Mouse (Mus musculus): ENCODE measurements around the gene Clstn1. TPM values are rescaled to one million over a fixed set of nuclear protein-coding genes. Genes with fewer than 3 reads are reported as not detected.
"Not testable (repeated sequence)": the region's sequence is repeated elsewhere in the genome, so short reads cannot be mapped to it uniquely, and the experiment has no call there.

Clstn1 gene
- polyA plus RNA-seq, 1 experiment = 15.4 TPM

DNA sequence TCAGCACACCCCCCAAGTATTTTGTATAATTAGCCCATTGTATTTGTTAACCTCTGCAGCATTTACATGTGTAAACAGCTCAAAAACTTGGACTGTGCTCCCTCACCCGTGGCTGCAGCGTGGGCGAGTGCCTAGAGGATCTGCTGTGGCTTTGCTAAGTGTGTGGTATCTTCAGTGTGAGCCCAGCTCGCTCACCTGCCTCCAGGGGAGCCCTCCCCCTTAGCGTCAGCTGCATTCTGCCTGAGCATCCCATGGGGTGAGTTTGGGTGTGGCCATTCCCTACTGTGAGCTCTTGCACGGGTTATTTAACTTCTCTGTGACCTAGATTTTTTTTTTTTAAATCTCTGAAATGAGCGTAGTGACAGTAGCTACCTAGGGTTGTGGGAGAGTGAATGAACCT lies 16.0 kb downstream of the Clstn1 start:
- 0 out of 2 replicates have a peak, but pooled peaks cover 7% of the 10 kb centered on the region for H3K4me1 ChIP-seq (ENCODE audit: control insufficient read depth, insufficient read depth, insufficient read length, low read length)
- H3K27ac ChIP-seq (replicated peaks; ENCODE audit: low read depth, low read length) = no peak overlapping the region
- H3K4me3 ChIP-seq (ENCODE audit: insufficient read depth, low read depth, low read length) = no peak overlapping the region

- H3K4me3 ChIP-seq (ENCODE audit: insufficient read depth, low read depth, low read length) = no peak overlapping the region
- peaks cover 7% of the 10 kb centered on the region; the same call in 1 of the 2 replicates for H3K4me1 ChIP-seq (ENCODE audit: control insufficient read depth, insufficient read depth, insufficient read length, low read length)
- H3K27ac ChIP-seq (replicated peaks; ENCODE audit: low read depth, low read length) = no peak overlapping the region
Observed at GRCm38 (mm10) chr4:149603860-149604259, 17.6 kb downstream of the Clstn1 start.

DNA sequence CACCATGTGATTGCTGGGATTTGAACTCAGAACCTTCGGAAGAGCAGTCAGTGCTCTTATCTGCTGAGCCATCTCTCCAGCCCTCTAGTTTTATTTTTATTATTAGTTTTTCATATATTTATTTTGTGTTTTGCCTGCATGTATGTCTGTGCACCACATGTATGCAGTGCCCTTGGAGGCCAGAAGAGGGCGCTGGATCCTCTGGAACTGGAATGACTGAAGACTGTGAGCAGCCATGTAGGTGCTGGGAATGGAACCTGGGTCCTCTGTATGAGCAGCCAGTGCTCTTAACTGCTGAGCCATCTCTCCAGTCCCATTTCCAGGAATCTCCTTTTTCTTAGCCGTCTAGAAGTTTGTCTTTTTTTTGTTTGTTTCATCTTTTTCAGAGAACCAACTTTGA lies 18.2 kb downstream of the Clstn1 start:
- Histone ChIP-seq H3K27ac (replicated peaks; ENCODE audit: low read depth, low read length) (no peak overlapping the region), H3K4me1 (ENCODE audit: control insufficient read depth, insufficient read depth, insufficient read length, low read length) (peaks cover 7% of the 10 kb centered on the region; the same call in 1 of the 2 replicates), H3K4me3 (ENCODE audit: insufficient read depth, low read depth, low read length) (no peak overlapping the region)

DNA sequence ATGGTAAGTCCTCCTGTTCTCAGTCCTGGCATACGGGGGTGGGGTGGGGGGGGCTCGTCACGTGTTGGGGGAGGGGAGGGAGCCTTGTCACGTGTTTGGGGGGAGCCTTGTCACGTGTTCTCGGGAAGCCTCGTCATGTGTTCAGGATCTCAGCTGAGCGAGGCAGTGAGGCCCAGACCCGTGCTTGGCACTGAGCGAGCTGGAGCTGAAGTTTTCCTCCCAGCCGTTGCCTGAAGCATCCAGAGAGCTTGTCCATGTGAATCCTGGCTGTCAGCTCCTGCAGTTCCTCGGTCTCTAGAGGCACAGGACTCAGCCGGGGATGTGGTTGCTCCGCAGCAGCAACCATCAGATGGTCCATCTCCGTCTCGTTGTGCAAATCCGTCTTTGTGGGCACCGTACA lies 19.8 kb downstream of the Clstn1 start:
- Histone ChIP-seq H3K4me3 (ENCODE audit: insufficient read depth, low read depth, low read length) (no peak overlapping the region), H3K27ac (replicated peaks; ENCODE audit: low read depth, low read length) (no peak overlapping the region), H3K4me1 (ENCODE audit: control insufficient read depth, insufficient read depth, insufficient read length, low read length) (peaks cover 7% of the 10 kb centered on the region; the same call in 1 of the 2 replicates)

DNA sequence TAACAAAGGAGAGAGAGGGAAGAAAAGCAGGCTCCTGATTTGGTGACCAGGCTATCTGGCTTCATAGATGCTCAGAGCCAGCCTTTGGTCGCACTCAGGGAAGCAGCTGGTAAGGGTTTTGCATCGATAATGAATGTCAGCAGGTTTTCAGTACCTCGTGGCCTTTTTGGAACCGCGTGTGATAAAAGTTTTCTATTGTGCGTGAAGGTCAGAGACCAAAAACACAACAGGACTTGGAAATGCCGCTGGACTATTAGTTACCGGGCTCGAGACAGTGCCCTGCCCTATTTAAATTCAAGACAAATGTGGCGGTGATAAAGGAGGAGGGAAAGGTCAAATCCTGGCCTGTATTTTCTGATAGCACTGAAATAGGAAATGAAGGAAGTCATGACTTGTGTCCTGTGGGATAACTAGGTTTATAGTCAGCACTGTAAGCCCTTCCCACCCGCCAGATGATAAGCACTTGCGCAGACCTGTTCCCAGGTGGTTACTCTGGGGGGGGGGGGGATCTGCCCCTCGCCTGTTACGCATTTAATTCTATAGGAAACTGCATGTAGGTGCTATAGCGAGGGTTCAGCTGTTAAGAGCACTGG lies 20.6 kb downstream of the Clstn1 start:
- Histone ChIP-seq H3K4me3 (ENCODE audit: insufficient read depth, low read depth, low read length) (no peak overlapping the region), H3K27ac (replicated peaks; ENCODE audit: low read depth, low read length) (no peak overlapping the region), H3K4me1 (ENCODE audit: control insufficient read depth, insufficient read depth, insufficient read length, low read length) (peaks cover 7% of the 10 kb centered on the region; the same call in 1 of the 2 replicates)

DNA sequence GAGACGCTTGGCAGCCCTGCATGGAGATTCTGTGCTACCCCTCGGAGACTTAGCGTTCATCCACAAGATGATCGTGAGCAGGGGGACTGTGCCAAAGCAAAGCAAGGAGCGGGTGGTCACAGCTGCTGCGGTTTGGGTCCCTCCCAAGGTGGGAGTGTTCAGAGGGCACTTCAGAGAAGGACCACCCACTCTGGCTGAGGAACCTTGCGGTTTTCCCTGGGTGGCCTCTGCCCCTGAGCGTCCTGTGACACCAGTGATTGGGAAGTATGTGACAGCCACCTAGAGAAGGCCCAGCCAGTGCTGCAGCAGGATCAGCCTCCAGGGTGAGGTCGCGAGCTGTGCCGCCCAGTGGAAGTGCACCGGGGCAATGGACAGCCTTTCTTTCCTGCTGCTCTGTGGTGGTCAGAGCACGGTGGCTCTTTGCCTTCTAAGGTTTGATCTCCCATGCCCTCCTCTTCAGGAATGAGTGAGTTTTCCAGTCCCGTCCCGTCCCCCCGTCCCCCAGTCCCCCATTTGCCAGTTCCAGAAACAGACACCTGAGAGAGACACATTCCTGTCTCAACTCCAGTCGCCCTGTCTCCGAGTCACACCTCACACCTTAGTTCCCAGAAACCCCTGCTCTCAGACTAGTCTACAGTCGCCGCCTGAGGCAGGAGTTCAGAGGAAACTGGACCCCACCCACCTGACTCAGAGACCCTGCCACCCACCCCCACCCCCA lies 21.5 kb downstream of the Clstn1 start:
- H3K4me1 ChIP-seq (ENCODE audit: control insufficient read depth, insufficient read depth, insufficient read length, low read length) = peaks cover 4% of the 10 kb centered on the region; the same call in 1 of the 2 replicates

GRCm38 (mm10) chr4:149608309-149608638 lies 22.0 kb downstream of the Clstn1 start:
- Histone ChIP-seq H3K4me3 (ENCODE audit: insufficient read depth, low read depth, low read length) (no peak overlapping the region), H3K4me1 (ENCODE audit: control insufficient read depth, insufficient read depth, insufficient read length, low read length) (peaks cover 4% of the 10 kb centered on the region; the same call in 1 of the 2 replicates), H3K27ac (replicated peaks; ENCODE audit: low read depth, low read length) (no peak overlapping the region)

More for the DNA sequence above, 21.5 kb downstream of the Clstn1 start:
- H3K27ac ChIP-seq (replicated peaks; ENCODE audit: low read depth, low read length) = no peak overlapping the region
- H3K4me3 ChIP-seq (ENCODE audit: insufficient read depth, low read depth, low read length) = no peak overlapping the region

GRCm38 (mm10) chr4:149609256-149610025 lies 23.2 kb downstream of the Clstn1 start:
- H3K4me1 ChIP-seq (ENCODE audit: control insufficient read depth, insufficient read depth, insufficient read length, low read length) = peaks cover 4% of the 10 kb centered on the region; the same call in 1 of the 2 replicates
- no peak overlapping the region for H3K27ac ChIP-seq (replicated peaks; ENCODE audit: low read depth, low read length)
- no peak overlapping the region for H3K4me3 ChIP-seq (ENCODE audit: insufficient read depth, low read depth, low read length)

GRCm38 (mm10) chr4:149611376-149612044 lies 25.2 kb downstream of the Clstn1 start:
- Histone ChIP-seq H3K4me3 (ENCODE audit: insufficient read depth, low read depth, low read length) (no peak overlapping the region), H3K4me1 (ENCODE audit: control insufficient read depth, insufficient read depth, insufficient read length, low read length) (peaks cover 4% of the 10 kb centered on the region; the same call in 1 of the 2 replicates), H3K27ac (replicated peaks; ENCODE audit: low read depth, low read length) (no peak overlapping the region)

- H3K4me3 ChIP-seq (ENCODE audit: insufficient read depth, low read depth, low read length); H3K27ac ChIP-seq (replicated peaks; ENCODE audit: low read depth, low read length); H3K4me1 ChIP-seq (ENCODE audit: control insufficient read depth, insufficient read depth, insufficient read length, low read length): not testable (repeated sequence)
Observed at GRCm38 (mm10) chr4:149613497-149613896, 27.2 kb downstream of the Clstn1 start.

- H3K27ac ChIP-seq (replicated peaks; ENCODE audit: low read depth, low read length) = no peak overlapping the region
- no peaks in the 10 kb centered on the region for H3K4me1 ChIP-seq (ENCODE audit: control insufficient read depth, insufficient read depth, insufficient read length, low read length)
- no peak overlapping the region for H3K4me3 ChIP-seq (ENCODE audit: insufficient read depth, low read depth, low read length)
Observed at GRCm38 (mm10) chr4:149614869-149615268, 28.6 kb downstream of the Clstn1 start.

DNA sequence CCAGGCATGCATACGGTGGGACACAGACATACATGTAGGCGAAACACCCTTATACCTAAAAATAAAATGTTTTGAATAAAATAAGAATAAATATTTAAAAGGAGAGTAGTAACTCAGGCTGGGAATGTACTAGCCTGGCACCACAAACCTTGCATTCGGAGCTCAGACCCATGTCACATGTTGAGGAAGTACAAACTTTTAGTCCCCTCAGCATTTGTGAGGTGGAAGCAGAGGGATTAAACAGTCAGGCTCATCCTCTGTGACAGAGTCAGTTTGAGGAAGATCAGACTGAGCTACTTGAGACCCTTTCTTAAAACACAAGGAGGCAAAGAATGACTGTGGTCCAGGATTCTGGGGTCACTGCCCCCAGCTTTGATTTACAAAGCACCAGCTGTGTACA lies 30.7 kb downstream of the Clstn1 start:
- H3K4me1 ChIP-seq (ENCODE audit: control insufficient read depth, insufficient read depth, insufficient read length, low read length) = not testable (repeated sequence)

GRCm38 (mm10) chr4:149619988-149620387 lies 33.7 kb downstream of the Clstn1 start:
- no peaks in the 10 kb centered on the region for H3K4me1 ChIP-seq (ENCODE audit: control insufficient read depth, insufficient read depth, insufficient read length, low read length)
- no peak overlapping the region for H3K4me3 ChIP-seq (ENCODE audit: insufficient read depth, low read depth, low read length)
- H3K27ac ChIP-seq (replicated peaks; ENCODE audit: low read depth, low read length) = no peak overlapping the region

More for the DNA sequence above, 30.7 kb downstream of the Clstn1 start:
- H3K27ac ChIP-seq (replicated peaks; ENCODE audit: low read depth, low read length); H3K4me3 ChIP-seq (ENCODE audit: insufficient read depth, low read depth, low read length): not testable (repeated sequence)

GRCm38 (mm10) chr4:149621286-149621685 lies 35.0 kb downstream of the Clstn1 start:
- Histone ChIP-seq H3K27ac (replicated peaks; ENCODE audit: low read depth, low read length) (no peak overlapping the region), H3K4me3 (ENCODE audit: insufficient read depth, low read depth, low read length) (no peak overlapping the region), H3K4me1 (ENCODE audit: control insufficient read depth, insufficient read depth, insufficient read length, low read length) (no peaks in the 10 kb centered on the region)

DNA sequence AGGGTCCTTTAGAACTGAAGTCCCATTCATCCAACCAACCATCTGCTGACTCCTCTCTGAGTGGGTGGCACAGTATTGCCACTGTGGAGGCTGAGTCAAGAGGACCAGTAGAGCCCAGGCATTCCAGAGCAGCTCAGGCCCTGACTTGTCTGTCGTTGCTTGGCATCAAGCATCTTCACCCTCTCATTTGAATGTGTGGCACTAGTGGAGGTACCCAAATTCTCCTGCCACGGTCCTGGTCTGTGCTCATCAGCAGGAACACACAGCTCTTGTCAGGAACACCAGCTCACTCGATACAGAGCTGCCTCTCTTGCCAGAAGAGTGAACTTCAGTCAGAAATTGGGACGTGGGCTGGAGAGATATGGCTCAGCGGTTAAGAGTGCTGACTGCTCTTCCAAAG lies 37.4 kb downstream of the Clstn1 start:
- no peaks in the 10 kb centered on the region for H3K4me1 ChIP-seq (ENCODE audit: control insufficient read depth, insufficient read depth, insufficient read length, low read length)
- no peak overlapping the region for H3K27ac ChIP-seq (replicated peaks; ENCODE audit: low read depth, low read length)
- H3K4me3 ChIP-seq (ENCODE audit: insufficient read depth, low read depth, low read length) = no peak overlapping the region
